Comparison of ENCODE assay signal across 14 mouse cellular contexts in genomic region chr9:32514406-32515058, GRCm38 (mm10). TPM values are rescaled to one million over a fixed set of nuclear protein-coding genes. Genes with fewer than 3 reads are reported as not detected.
DNase-seq lines count a peak whose midpoint lies in the region; ATAC-seq and TF ChIP-seq lines count a peak whose summit lies in the region.
"Had no signal": no experiment of that assay in that cellular context is flagged by ENCODE, and none has a peak within 500 bp of the region (broad histone marks: within the 10 kb centered on the region; RNA-seq: fewer than 3 reads in every experiment).

No protein-coding gene starts in this region.

- H3K9me3 ChIP-seq in megakaryocyte, embryonic 14.5 days = no peaks in the 10 kb centered on the region
- no peaks in the 10 kb centered on the region for H3K9me3 ChIP-seq in embryonic facial prominence, embryonic 13.5 days
- H3K9me3 ChIP-seq: midbrain, embryonic 12.5 days; neural tube, embryonic 13.5 days had no signal

- peak in 1 of 2 experiments; percentile 28 for DNase-seq in heart, adult 2 months
- no peak for DNase-seq in heart, postnatal 4 days
- DNase-seq in naive thymus-derived CD4-positive, alpha-beta T cell, adult 2 months (ENCODE audit: low read depth) = peak; percentile 23
- DNase-seq in right cerebral cortex, postnatal 25 days = no peak
- DNase-seq in urinary bladder, postnatal 25 days (ENCODE audit: low spot score) = no peak
- DNase-seq: adrenal gland, postnatal 10 days had no signal

- peak overlapping the region; percentile 53 for H3K27ac ChIP-seq in heart, adult 2 months
- H3K27ac ChIP-seq in embryonic facial prominence, embryonic 13.5 days = peak overlapping the region; percentile 39
- H3K27ac ChIP-seq: hindbrain, postnatal 0 days; kidney, postnatal 0 days; midbrain, embryonic 12.5 days; neural tube, embryonic 13.5 days had no signal

- no peak for TF ChIP-seq POLR2A in heart, adult 2 months (IDR thresholded peaks at IDR 0.05; ENCODE audit: insufficient read depth, low read depth, low read length)

- peak overlapping the region; percentile 29 for H3K9ac ChIP-seq in heart, adult 2 months (ENCODE audit: low read depth, low read length)
- H3K9ac ChIP-seq in embryonic facial prominence, embryonic 13.5 days = peak overlapping the region; percentile 53
- H3K9ac ChIP-seq: midbrain, embryonic 12.5 days; neural tube, embryonic 13.5 days had no signal

- H3K27me3 ChIP-seq in heart, adult 2 months (ENCODE audit: control insufficient read depth, insufficient read depth, low read length) = no peaks in the 10 kb centered on the region
- no peaks in the 10 kb centered on the region for H3K27me3 ChIP-seq in megakaryocyte, embryonic 14.5 days (replicated peaks)
- no peaks in the 10 kb centered on the region for H3K27me3 ChIP-seq in embryonic facial prominence, embryonic 13.5 days
- H3K27me3 ChIP-seq: midbrain, embryonic 12.5 days; neural tube, embryonic 13.5 days had no signal

- H3K4me1 ChIP-seq in heart, adult 2 months (ENCODE audit: control insufficient read depth, insufficient read depth, low read length) = peaks cover 35% of the 10 kb centered on the region
- H3K4me1 ChIP-seq in megakaryocyte, embryonic 14.5 days = peaks cover 97% of the 10 kb centered on the region
- peaks cover 68% of the 10 kb centered on the region for H3K4me1 ChIP-seq in embryonic facial prominence, embryonic 13.5 days
- H3K4me1 ChIP-seq: midbrain, embryonic 12.5 days had no signal

- 62% methylated on average over 6 of the region's 6 CpGs for WGBS in heart, adult 2 months
- WGBS in embryonic facial prominence, embryonic 13.5 days = 33% methylated on average over 6 of the region's 6 CpGs

- peaks cover 41% of the 10 kb centered on the region for H3K36me3 ChIP-seq in heart, adult 2 months (ENCODE audit: control insufficient read depth, insufficient read depth, low read length)
- H3K36me3 ChIP-seq in megakaryocyte, embryonic 14.5 days (replicated peaks; ENCODE audit: low read length) = peaks cover 84% of the 10 kb centered on the region
- H3K36me3 ChIP-seq in embryonic facial prominence, embryonic 13.5 days = no peaks in the 10 kb centered on the region
- H3K36me3 ChIP-seq: midbrain, embryonic 12.5 days; neural tube, embryonic 13.5 days had no signal

- H3K4me2 ChIP-seq in embryonic facial prominence, embryonic 13.5 days = no peak overlapping the region
- H3K4me2 ChIP-seq: midbrain, embryonic 12.5 days; neural tube, embryonic 13.5 days had no signal

- no peak for ATAC-seq in megakaryocyte, adult 5-6 weeks (ENCODE audit: poor library complexity, severe bottlenecking)
- ATAC-seq in embryonic facial prominence, embryonic 13.5 days (ENCODE audit: insufficient number of reproducible peaks, insufficient read depth, low FRiP score, low TSS enrichment, low read depth) = no peak
- ATAC-seq: hindbrain, postnatal 0 days had no signal

- TF ChIP-seq EP300 in heart, adult 2 months (IDR thresholded peaks at IDR 0.05; ENCODE audit: insufficient read depth, low read depth, low read length) = no peak

- H3K4me3 ChIP-seq in heart, adult 2 months = no peak overlapping the region; the same call in 1 of the 2 replicates
- H3K4me3 ChIP-seq in megakaryocyte, embryonic 14.5 days (replicated peaks) = peak overlapping the region; percentile 8
- no peak overlapping the region for H3K4me3 ChIP-seq in embryonic facial prominence, embryonic 13.5 days
- H3K4me3 ChIP-seq: midbrain, embryonic 12.5 days; neural tube, embryonic 13.5 days had no signal

- no peak for TF ChIP-seq CTCF in heart, adult 2 months (IDR thresholded peaks at IDR 0.05)

- H3K79me2 ChIP-seq in heart, adult 2 months (replicated peaks; ENCODE audit: control insufficient read depth, insufficient read depth, low read length) = peaks cover 5% of the 10 kb centered on the region; the same call in 1 of the 2 replicates

- intact Hi-C loops in heart, adult 2 months (cut with DNase I) = no loop called here

RNA-seq across cellular contexts. Expression of gene Fli1, which starts 28.1 kb away (rescaled TPM):
- 10 to 100 TPM; 23.5 to 28.2 TPM for total RNA-seq in heart, adult 2 months (2021)
- polyA plus RNA-seq in heart, adult 2 months (2012; rRNA removed) = 14.9 and 17.4 TPM in 2 replicates
- 10 to 100 TPM; 38.9 to 41.1 TPM for total RNA-seq in heart, postnatal 4 days (2021)
- polyA plus RNA-seq in megakaryocyte, embryonic 14.5 days (2012; ENCODE audit: insufficient read depth, low replicate concordance) = 20.8 and 61.7 TPM in 2 replicates
- total RNA-seq in megakaryocyte, adult 5-6 weeks (2015) = 89.0 and 92.7 TPM in 2 replicates
- 95.8 and 106 TPM in 2 replicates for total RNA-seq in megakaryocyte, adult 5-6 weeks (2017)
- polyA plus RNA-seq in embryonic facial prominence, embryonic 13.5 days (2015; fragmentation: Nextera tagmentation; extraction: Ambion mirVana) = 24.1 and 26.7 TPM in 2 replicates
- polyA plus RNA-seq: C2C12 had no signal
